Mouse (Mus musculus): ENCODE measurements at regions not wholly inside any gene's neighbourhood (a gene's known extent, or its start where the extent isn't known, plus 50 kb on each side); places are given as distances from the start of the nearest gene placed in this dataset.

DNA sequence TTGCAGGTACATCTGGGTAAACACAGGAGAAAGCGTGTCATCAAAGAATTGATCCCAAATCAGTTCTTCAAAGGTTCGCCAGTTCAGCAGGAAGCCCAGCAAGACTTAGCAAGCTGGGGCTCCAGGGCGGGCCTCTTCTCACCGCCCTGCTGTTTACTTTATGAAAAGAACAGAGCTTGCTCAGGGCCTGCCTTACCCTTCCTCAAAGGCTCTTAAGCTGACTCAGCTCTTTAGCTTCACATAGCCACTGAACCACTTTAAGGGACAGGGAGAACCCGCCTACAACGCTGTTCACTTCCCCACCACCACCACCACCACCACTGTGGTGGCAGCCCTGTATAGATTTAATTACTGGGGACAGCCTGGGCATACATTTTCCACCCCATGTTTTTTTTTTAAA, 148.5 kb downstream of the Clic5 start:
- DNase-seq, result peak; percentile 17

DNA sequence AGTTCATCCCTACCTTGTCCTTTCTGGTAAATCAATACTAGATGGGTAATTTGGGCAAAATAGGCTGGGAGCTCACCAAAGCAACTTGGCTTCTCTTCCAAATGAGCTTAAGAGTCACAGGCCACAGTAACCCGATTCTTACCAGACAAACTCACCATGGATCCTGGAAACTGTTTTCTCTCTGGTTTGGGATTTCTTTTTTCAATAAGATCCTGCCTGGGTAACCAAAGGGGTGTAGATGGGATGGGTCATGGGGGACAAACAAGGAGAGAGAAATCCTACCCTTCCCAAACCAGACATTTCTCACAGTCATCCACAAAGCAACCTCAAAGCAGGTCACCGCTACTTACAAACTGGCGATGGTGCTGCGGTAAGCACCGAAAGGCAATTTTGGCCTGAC, 148.9 kb downstream of the Clic5 start:
- DNase-seq, result no peak

DNA sequence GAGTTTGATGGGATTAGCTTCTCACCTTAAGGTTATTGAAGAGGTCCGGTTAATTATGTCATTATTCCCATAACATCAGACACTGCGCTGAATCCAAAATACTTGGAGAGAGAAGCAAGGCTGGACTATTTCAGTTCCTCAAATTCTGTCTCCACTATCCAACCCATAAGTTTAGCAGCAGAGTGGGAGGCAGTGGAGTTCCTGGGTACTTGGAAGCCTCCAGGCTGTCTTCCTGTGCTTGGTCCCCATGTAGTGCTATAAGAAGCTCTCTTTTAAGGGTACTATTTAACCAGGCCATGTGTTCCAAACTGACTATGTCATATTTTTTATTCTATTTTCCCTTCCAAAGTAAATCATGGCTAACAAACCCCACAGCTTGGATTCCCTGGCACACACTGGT, 156.2 kb downstream of the Clic5 start:
- no peak for DNase-seq

DNA sequence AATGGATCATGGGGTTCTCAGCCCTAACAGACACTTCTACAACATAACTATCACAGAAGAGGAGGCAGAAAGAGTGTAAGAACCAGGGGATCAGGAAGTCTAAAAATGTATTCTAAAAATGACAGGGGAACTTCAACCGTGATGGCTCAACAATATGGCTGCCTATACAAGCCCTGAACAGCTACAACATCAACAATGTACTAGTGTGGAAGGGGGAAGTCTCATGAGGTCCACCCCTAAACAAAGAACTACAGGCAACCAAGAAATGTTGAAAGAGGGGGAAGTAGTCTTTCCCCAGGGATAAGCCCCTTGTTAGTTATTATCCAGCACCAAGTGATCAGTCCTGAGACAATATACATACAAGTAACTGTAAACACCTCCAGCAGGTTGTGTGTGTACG, 157.0 kb downstream of the Clic5 start:
- no peak for DNase-seq

DNA sequence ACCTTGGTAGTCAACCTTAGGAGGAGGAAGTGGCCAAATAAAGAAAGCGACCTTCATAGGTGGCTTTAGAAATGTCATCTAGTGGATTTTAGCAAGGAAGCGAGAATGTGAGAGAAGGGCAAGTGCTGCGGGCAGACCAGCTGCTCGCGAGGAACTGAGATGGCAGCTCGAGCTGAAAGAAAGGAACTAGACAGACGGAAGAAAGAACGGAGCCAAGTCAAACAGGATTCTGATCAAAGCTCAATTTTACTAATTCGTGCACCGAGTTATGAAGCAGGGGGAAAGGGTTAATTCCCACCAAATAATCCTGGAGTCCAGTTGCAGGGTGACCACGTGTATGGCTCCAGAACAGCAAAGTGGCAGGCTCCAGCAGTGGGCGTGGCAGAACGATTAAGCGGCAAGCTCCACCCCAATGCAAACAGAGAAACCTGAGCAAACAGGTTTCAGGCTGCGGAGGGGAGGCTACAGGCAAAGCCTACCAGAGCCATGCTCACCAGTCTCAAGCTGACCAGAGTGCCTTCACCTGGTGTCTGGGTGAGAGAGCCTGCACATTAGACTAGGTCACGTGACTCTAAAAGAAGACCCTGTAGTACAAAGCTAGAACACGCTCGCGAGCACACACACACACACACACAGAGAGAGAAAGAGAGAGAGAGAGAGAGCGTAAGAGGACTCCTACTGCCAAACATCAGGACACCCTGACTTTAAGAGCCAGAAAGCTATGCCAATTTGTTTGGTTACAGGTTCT, 162.0 kb downstream of the Clic5 start:
- DNase-seq, result peak; percentile 51

DNA sequence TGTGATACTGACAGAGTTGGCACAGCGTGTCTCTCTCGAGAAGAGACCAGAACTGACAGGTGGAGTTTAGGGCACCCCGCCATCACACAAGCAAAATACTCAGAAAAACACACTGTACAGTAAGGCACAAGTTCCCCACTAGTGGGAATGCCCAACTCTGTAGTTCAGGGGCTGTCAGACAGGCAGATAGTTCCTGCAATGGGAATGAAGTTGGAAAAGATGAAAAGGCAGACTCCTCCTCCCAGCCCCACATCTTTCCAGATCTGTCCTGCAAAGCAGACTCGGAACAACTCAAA, 162.5 kb downstream of the Clic5 start:
- DNase-seq, result peak; percentile 6

DNA sequence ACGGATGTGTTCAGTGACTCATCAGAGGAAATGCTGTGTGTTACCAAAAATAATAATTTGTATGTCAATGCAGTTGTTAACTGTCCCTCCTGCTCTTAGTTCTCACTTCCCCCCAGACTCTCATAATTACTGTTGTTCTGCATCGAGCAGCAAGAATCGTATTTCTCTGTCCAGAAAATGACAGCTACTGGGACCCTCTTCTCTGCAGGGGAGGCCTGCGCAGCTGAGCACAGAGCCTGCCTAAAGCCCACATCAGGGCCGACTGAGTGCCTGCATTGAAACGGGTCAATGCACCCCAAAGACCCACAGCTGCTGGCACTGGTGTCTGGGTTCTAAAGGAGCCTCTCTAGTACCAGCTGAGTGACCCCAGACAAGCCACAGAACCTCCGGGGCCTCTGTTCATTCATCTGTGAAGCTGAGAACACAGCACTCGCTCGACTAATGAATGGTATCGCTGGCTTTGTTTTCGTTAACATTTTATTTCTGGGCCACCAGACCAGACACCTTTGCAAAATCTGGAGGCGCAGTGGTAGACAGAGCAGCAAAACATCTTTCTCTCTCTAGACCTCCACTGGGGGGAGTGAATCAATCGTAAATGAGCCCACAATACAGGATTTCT, 163.2 kb downstream of the Clic5 start:
- DNase-seq, result no peak

DNA sequence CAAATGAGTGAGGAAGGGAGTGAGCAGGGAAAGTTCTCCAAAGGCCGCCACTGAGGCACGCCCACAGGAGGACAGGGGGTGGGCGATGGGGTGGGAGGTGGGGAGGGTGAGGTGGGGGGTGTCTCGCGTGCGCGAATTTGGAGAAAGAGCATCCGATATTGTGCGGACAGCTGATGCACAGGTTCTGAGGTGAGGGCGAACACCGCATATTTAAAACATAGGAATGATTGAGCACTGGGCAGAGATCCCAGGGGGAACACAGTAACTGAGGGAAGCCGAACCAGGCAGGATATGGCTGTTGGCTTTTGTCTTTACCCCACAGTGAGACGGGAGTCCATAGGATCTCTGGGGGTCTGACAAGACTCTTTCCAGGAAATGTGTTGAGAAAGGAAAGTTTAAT, 163.8 kb downstream of the Clic5 start:
- no peak for DNase-seq

DNA sequence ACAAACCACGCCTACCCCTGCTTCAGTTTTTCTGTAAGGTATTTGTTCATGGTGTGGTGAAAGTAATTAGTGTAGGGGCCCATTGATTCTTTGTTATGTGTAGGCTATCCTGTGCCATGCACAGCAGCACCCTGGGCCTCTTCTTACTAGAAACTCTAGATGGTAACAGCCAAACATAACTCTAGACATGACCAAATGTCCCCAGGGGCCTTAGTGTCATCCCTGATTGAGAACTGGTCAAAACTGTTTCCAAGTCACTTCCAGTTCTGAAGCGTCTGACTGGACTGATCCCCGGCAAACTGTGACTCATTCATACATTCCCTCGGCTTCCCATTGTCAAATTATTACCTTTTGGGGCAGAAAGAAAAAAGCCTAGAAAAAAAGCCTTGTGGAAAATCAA, 174.7 kb downstream of the Clic5 start:
- no peak for DNase-seq

DNA sequence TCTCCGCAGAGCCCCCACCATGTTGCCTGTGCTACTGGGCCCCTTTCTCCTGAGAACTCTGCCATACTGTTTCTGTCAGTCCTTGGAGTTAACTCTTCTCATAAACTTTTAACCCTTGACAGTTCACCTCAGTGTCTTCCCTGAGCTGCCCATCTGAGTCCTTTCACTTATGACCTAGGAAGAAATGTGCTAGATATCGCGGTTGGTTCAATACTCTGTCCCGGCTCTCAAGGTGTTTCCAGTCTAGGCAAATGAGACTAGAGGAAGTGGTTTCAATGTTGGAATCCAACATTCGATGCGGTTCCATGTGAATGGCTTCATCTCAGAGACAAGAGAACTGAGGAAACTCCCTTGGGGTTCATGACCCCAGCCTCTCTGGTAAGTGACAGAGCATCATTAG, 176.1 kb downstream of the Clic5 start:
- DNase-seq, result no peak

DNA sequence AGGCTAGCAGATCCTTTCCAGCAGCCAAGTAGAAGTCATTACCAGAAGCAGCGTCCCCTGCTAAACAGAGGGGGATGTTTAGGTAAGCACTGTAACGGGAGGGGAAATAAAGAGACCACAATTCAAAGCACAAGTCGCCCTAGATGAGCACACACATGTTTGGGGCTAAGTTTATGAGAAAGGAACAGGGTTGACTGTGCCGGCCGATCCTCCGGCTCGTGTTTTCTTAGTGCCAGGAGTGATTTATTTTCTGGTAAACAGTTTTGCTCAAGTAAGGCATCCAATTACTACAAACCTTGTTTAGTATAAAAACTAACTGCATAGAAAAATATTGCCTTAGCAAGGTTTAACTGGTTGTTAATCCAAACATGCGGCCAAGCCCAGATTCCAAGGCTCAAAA, 178.1 kb downstream of the Clic5 start:
- no peak for DNase-seq

DNA sequence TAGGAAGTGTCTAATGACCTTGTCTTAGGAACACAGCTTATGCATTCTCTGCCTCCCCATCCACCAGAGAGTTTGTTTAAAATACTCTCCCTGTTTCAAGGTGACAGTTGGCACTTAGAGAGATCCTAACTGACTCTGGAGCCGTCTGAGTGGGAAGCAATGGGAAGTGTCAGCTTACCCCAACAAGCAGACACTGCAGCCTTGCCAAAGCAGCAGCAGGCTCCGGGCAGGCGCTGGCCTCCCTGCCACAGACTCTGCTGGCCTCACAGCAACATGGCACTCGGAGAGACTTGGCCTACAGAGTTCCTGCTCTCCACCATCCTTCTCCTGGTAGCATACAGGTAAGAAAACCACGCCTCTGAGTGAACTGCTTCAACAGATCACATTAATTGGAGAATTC, 179.2 kb downstream of the Clic5 start:
- no peak for DNase-seq

DNA sequence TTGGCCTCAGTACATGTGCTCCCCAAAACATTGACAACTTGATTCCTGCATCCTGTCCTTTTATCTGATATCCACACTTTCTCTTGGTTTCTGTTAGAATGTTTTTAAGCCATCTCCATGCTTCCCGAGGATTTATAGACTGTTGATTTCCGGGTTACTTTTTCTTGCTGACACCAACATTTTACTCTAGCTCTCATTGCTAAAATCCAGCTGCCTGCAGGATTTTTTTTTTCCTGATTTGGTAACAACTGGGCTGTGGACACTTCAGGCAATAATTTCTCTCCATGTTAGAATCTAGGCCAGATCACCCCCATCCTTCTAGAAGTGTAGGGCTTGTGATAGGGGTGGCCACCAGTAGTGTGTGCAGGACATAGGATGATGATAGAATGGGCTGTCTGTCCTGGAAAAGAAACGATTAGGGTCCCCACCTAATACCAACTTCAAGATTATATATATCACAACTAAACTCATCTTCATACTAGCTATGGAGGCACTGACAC, 182.6 kb downstream of the Clic5 start:
- no peak for DNase-seq

DNA sequence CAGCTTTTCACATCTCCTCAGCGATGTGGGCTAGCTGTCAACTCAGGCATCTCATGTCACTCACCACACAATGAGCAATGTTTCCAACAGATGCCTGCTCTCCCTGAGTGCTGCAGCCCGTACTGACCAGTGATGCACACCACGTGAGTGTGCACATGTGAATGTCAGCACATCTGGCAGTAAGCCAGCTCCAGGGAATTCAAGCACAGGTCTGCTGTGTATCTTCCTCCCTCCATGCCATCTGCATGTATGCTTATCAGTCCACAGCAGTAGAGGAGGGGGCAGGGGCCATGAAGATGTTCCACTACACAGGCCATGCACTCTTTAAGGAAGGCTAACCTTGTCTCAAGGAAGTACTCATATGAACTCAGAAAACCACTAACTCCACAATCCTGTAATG, 183.2 kb downstream of the Clic5 start:
- no peak for DNase-seq

DNA sequence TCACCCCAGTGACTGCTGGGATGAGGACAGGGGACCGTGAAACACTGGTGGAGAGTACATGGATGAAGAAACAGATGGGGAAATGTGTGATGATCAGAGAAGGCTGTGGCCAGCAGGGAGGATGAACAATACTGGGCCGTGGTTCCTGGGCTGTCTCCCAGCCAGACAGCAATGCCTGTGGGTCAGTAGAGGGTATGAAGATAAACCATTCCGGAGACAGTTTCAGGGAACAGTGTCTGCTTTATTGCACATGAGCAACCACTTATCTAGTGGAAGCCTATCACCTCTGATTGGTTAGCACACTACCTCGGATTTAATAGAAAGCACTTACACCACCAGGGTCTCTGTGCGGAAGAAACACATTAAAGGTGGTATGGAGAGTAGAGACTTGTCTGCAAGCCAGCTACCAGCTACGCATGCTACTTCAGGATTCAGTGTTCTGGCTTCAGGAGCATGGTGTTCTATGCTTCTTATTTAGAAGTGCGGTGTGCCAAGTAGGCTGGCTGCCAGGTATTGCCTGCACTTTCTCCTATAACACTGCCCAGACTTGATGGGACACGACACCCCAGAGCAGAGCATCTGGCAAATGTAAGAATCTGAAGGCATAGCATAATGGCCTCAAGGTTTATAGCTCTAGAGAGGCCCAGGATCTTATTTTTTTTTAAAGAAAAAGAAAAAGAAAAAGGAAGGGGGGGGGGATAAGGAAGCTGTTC, 185.5 kb downstream of the Clic5 start:
- no peak for DNase-seq

DNA sequence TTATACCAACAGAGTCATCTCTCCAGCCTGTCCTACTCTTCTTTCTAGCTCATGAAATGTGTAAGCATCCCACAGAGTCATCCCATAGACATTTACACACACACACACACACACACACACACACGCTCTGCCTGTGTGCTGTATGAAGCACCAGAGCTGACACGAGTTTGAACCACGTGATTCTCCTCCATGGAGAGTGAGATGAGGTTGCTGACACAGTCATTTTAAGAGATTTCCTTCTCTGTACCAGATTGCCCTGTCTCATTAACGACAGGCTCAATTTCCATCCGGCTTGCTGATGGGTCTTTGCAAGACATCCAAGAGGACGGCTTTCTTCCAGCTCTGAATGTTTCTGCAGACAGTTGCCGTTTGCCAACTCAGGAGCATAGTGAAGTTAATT, 190.0 kb downstream of the Clic5 start:
- DNase-seq, result no peak

DNA sequence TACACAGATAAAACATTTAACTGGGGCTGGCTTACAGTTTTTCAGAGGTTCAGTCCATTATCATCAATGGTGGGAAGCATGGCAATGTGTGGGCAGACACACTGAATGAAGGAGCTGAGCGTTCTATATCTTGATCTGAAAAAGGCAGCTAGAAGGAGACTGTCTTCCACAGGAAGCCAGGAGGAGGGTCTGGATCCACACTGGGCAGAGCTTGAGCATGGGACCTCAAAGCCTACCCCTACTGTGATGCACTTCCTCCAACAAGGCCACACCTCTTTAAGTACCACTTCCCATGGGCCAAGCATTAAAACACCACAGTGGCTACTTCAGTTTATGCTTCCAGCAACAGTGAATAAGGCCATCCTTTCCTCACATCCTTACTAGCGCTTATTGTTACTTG, 200.5 kb downstream of the Clic5 start:
- no peak for DNase-seq

DNA sequence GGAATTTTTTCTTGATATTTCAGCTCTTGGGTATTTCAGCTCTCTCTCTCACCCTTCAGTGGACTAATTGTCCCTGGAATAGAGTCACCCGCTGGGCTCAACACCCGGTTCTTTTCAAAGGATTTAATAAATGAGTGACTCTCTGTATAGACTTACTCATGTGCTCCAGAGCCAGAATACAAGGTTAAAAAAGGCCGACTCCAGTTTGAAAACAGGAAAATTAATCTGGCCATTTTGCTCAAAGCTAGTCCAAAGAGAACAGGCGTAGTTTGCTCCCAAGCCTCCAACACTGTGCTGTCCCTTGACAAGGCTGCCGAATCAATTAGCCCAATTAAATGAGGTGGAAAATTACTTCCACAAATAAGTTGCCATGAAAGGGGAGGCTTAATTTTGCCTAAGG, 209.4 kb downstream of the Clic5 start:
- no peak for DNase-seq

DNA sequence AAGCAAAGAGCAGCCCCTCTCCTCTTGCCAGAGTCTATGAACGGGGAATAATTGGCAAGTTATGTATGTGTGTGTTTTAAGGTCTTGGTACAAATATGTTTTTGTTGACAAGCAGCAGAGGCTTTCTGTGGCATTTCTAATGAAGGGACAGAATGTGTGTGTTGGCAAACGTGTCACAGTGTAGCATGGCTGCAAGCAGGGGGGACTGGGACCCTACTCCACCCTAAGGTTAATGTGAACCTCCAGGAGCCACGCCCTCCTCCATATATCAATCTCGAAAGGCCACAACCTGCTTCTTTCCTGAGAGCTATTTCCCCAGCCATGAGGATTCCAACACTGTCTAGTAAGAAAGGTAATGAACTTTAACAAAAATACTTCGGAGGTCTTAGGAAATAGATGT, 209.8 kb downstream of the Clic5 start:
- DNase-seq, result no peak

DNA sequence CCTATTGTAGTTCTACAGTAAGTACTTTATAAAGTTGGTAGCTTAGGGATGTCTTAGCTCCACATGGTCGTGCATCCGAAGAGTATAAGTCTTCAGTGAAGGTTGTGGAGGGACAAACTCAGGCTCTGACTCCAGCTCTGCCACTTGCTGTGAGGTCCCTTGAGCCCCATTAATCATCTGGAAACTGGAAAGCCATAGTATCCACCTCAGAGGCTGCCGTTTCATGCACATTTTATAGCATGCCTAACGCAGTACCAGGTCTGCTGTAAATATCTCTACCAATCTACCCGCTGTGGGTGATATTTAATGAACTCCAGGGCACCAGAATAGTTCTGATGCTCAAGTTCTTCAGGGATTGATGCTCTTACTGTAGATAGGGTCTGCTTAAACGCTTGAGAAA, 216.5 kb downstream of the Clic5 start:
- DNase-seq, result no peak

DNA sequence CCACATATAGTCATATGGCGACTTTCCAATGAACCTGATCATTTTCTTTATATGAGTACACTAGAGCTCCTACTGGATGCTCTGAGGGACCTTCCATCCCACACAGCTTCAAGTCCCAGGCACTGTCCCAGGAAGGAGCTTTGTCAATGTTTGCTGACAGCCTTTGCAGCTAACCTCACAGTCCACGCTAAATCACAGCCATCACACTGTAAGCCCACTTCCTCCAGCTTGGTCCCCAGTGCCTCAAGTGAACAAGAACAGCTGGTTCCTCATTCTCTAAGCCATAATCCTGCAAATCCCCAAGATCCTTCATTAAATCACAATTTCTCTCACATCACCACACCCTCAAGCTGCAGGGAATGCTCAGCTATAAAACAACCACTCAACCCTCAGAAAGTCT, 222.6 kb downstream of the Clic5 start:
- DNase-seq, result no peak

DNA sequence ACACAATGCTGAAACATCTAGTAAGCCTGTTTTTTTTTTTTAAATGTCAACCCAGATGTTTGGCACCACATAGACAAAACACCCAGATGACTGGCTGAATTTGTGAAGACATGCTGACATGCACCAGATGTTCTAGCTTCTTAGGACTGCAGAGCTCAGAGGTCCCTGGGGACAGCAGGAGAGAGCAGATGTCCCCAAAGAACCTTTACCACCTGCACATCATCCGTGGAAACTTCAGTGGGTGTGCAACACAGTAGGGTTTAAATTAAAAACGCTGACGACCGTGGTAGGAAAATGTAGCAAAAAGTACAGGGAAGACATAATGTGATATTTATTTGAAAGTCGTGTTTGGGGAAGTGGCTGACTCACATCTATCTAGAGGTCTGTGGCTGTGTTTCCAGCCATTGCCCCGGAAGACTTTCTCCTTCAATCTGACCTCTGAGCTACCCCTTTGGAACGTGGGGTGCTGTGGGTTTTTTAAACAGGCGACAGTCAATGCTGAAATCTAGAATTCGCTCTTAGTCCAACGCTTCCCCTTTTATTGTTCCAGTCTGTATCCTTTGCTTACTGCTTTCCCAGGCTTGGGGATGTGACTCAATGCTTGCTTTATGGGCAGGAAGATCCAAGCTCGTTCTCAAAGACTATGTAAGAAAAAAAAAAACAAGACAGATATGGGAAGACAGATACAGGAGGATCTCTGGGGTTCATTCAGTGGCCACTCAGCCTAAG, 230.5 kb downstream of the Clic5 start:
- peak; percentile 20 for DNase-seq

DNA sequence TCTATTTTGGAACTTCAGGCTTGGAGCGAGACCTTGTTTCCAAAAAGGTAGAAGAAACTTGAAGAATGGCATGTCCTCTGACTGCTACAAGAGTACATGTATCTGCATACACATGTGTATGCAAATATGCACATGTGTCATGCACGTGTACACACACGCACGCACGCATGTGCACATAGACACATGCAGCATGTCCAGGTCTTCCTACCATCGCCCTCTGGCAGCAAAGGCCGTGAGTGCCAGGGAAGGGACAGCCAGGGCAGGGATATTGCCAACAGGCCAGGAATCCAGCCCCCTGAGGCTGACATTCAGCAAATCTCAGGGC, 231.0 kb downstream of the Clic5 start:
- DNase-seq, result no peak

Measured in lung, postnatal 36 days (tissue).